Mouse (Mus musculus): Measurements from ENCODE around the gene H2-Aa. TPM values are rescaled to one million over a fixed set of nuclear protein-coding genes. Genes with fewer than 3 reads are reported as not detected.
A peak's percentile ranks its signal among the peaks of the same experiment; 100 is the strongest.

Gene H2-Aa
- polyA plus RNA-seq, 2 experiments, result 2.9 to 4.1 TPM

- Histone ChIP-seq H3K4me2 (replicated peaks; ENCODE audit: low read depth, low read length, severe bottlenecking) (no peak within 1 kb of the TSS), H3K4me3 (replicated peaks; ENCODE audit: low read length) (no peak within 1 kb of the TSS), H3K27me3 (ENCODE audit: control insufficient read depth, insufficient read depth, low read length) (no peaks in the 10 kb centered on the region), H3K4me1 (ENCODE audit: control insufficient read depth, insufficient read depth, low read length) (no peaks in the 10 kb centered on the region), H3K9ac (ENCODE audit: low read depth, low read length, severe bottlenecking) (no peak within 1 kb of the TSS), H3K36me3 (ENCODE audit: control insufficient read depth, insufficient read depth, low read length) (no peaks in the 10 kb centered on the region), H3K9me3 (ENCODE audit: control insufficient read depth, low read length) (no peaks in the 10 kb centered on the region), H3K27ac (replicated peaks; ENCODE audit: low read depth, low read length) (no peak within 1 kb of the TSS)
- DNase-seq (ENCODE audit: low spot score), result peak; percentile 91
- peak; percentile 84 for ATAC-seq (ENCODE audit: low FRiP score, low read depth)
- no peak for TF ChIP-seq POLR2A (IDR thresholded peaks at IDR 0.05; ENCODE audit: borderline replicate concordance, extremely low read depth, insufficient read depth, insufficient read length)
These were observed 17.9 kb upstream of the H2-Aa start, which contains the start of gene H2-Eb1 for GRCm38 (mm10) chr17:34305380-34306030. Gene H2-Eb1 (plus strand): TSS chr17:34305867.

GRCm38 (mm10) chr17:34304751-34305150 is 17.1 kb upstream of the H2-Aa start:
- ATAC-seq (ENCODE audit: low FRiP score, low read depth) (peak; percentile 73), DNase-seq (ENCODE audit: low spot score) (peak; percentile 73)
- 6% methylated on average over 4 of the region's 4 CpGs for WGBS
- TF ChIP-seq POLR2A (IDR thresholded peaks at IDR 0.05; ENCODE audit: borderline replicate concordance, extremely low read depth, insufficient read depth, insufficient read length), result no peak
- Histone ChIP-seq H3K27ac (replicated peaks; ENCODE audit: low read depth, low read length) (no peak overlapping the region), H3K9me3 (ENCODE audit: control insufficient read depth, low read length) (no peaks in the 10 kb centered on the region), H3K4me1 (ENCODE audit: control insufficient read depth, insufficient read depth, low read length) (no peaks in the 10 kb centered on the region), H3K27me3 (ENCODE audit: control insufficient read depth, insufficient read depth, low read length) (no peaks in the 10 kb centered on the region), H3K4me2 (replicated peaks; ENCODE audit: low read depth, low read length, severe bottlenecking) (no peak overlapping the region), H3K9ac (ENCODE audit: low read depth, low read length, severe bottlenecking) (no peak overlapping the region), H3K4me3 (replicated peaks; ENCODE audit: low read length) (no peak overlapping the region), H3K36me3 (ENCODE audit: control insufficient read depth, insufficient read depth, low read length) (no peaks in the 10 kb centered on the region)

GRCm38 (mm10) chr17:34303789-34304188 is 16.2 kb upstream of the H2-Aa start:
- 60% methylated on average over 2 of the region's 2 CpGs for WGBS
- Histone ChIP-seq H3K4me1 (ENCODE audit: control insufficient read depth, insufficient read depth, low read length) (no peaks in the 10 kb centered on the region), H3K4me2 (replicated peaks; ENCODE audit: low read depth, low read length, severe bottlenecking) (no peak overlapping the region), H3K36me3 (ENCODE audit: control insufficient read depth, insufficient read depth, low read length) (no peaks in the 10 kb centered on the region), H3K9ac (ENCODE audit: low read depth, low read length, severe bottlenecking) (no peak overlapping the region), H3K4me3 (replicated peaks; ENCODE audit: low read length) (no peak overlapping the region), H3K27ac (replicated peaks; ENCODE audit: low read depth, low read length) (no peak overlapping the region), H3K27me3 (ENCODE audit: control insufficient read depth, insufficient read depth, low read length) (no peaks in the 10 kb centered on the region), H3K9me3 (ENCODE audit: control insufficient read depth, low read length) (no peaks in the 10 kb centered on the region)
- DNase-seq (ENCODE audit: low spot score) (no peak), ATAC-seq (ENCODE audit: low FRiP score, low read depth) (no peak)
- no peak for TF ChIP-seq POLR2A (IDR thresholded peaks at IDR 0.05; ENCODE audit: borderline replicate concordance, extremely low read depth, insufficient read depth, insufficient read length)

DNA sequence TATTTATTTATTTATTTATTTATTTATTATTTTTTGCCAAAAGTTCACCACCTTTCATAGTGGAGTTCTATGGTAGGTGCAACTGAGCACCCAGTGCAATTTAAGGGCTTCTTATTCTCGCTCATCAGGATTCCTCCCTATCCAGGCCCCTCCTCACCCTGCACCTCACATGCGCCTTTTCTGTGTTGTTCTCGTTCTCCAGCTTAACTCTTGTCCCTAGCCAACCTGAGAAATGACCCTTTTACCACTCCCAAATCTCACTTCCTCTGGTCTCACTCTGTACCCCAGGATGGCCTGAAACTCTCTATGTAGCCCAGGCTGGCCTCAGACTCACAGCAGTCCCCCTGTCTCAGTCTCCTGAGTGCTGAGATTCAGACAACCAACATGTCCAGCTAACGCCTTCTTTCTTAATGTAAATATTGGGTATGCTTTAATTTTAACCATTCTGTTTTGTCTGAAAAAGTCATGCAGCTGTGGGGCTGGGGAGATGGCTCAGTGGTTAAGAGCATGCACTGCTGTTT is 14.1 kb upstream of the H2-Aa start:
- DNase-seq (ENCODE audit: low spot score) (no peak), ATAC-seq (ENCODE audit: low FRiP score, low read depth) (no peak)
- WGBS, result 87% methylated on average over 4 of the region's 4 CpGs
- Histone ChIP-seq H3K27ac (replicated peaks; ENCODE audit: low read depth, low read length) (no peak overlapping the region), H3K9me3 (ENCODE audit: control insufficient read depth, low read length) (no peaks in the 10 kb centered on the region), H3K27me3 (ENCODE audit: control insufficient read depth, insufficient read depth, low read length) (no peaks in the 10 kb centered on the region), H3K9ac (ENCODE audit: low read depth, low read length, severe bottlenecking) (no peak overlapping the region), H3K4me3 (replicated peaks; ENCODE audit: low read length) (no peak overlapping the region), H3K4me2 (replicated peaks; ENCODE audit: low read depth, low read length, severe bottlenecking) (no peak overlapping the region), H3K4me1 (ENCODE audit: control insufficient read depth, insufficient read depth, low read length) (no peaks in the 10 kb centered on the region), H3K36me3 (ENCODE audit: control insufficient read depth, insufficient read depth, low read length) (no peaks in the 10 kb centered on the region)
- TF ChIP-seq POLR2A (IDR thresholded peaks at IDR 0.05; ENCODE audit: borderline replicate concordance, extremely low read depth, insufficient read depth, insufficient read length), result no peak

DNA sequence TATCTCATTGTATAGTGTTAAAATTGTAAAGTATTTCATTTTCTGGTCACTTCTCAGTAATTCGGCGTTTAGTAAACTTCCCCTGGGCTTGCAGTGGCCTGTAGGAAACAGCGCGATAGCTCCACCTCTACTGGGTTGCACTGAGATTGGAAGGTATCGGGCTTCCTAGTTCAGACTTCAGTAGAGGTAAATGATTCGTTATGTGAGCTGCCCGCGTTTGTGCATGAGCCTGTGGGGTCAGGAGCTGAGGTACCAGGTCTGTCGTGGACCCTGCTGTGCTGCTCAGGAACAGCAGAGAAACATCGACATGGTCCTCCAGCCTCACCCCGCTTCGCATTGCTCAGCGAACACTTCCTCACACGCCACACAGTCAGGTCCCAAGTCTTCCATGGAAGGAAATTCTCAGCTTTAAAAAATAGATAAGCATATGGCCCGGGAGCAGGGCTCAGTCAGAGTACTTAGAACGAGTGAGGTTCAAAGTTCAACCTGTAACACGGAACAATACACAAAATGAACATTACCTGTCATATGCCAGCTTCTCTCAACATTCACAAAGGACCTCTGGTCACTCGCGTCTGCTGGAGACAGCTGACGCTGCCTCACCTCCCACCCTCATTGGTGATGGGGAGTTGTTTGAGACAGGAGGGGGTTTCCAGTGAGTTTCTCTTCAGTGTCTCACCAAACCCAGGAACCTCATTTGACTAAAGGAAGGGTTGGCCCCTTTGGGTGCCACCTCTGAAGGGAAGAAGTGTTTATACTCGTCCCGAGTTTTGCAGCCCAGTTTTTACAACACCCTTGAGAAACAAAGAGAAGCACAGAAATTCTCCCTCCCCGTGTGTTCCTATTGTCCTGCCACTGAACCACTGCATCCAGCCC is 13.3 kb upstream of the H2-Aa start:
- Histone ChIP-seq H3K9me3 (ENCODE audit: control insufficient read depth, low read length) (no peaks in the 10 kb centered on the region), H3K4me1 (ENCODE audit: control insufficient read depth, insufficient read depth, low read length) (no peaks in the 10 kb centered on the region), H3K4me3 (replicated peaks; ENCODE audit: low read length) (no peak overlapping the region), H3K9ac (ENCODE audit: low read depth, low read length, severe bottlenecking) (no peak overlapping the region), H3K27me3 (ENCODE audit: control insufficient read depth, insufficient read depth, low read length) (no peaks in the 10 kb centered on the region), H3K4me2 (replicated peaks; ENCODE audit: low read depth, low read length, severe bottlenecking) (no peak overlapping the region), H3K36me3 (ENCODE audit: control insufficient read depth, insufficient read depth, low read length) (no peaks in the 10 kb centered on the region), H3K27ac (replicated peaks; ENCODE audit: low read depth, low read length) (no peak overlapping the region)
- 77% methylated on average over 23 of the region's 23 CpGs for WGBS
- ATAC-seq (ENCODE audit: low FRiP score, low read depth) (no peak), DNase-seq (ENCODE audit: low spot score) (no peak)
- no peak for TF ChIP-seq POLR2A (IDR thresholded peaks at IDR 0.05; ENCODE audit: borderline replicate concordance, extremely low read depth, insufficient read depth, insufficient read length)
